Mouse (Mus musculus) stomach, embryonic 16.5 days (tissue): ENCODE data around the gene Sipa1l2. TPM values are rescaled to one million over a fixed set of nuclear protein-coding genes. Genes with fewer than 3 reads are reported as not detected.

ENCODE experiments used
- ATAC-seq: fragments of 200-750 bp; cut with Nextera tagmentation; 2 replicates; pipeline ENCODE4 v1.8.0; 2017; ENCODE audit warnings: moderate number of reproducible peaks, moderate TSS enrichment; ENCODE audit not compliant: insufficient read depth, low FRiP score
- H3K27ac ChIP-seq: fragments of 300-500 bp; sonication (generic); 2 replicates; pipeline ENCODE4 v1.5.1; 2014; ENCODE audit warnings: low read length
- H3K27me3 ChIP-seq: fragments of 300-500 bp; sonication (generic); 2 replicates; pipeline ENCODE4 v1.6.1; 2014; ENCODE audit warnings: low read length, control low read depth, mixed read lengths; ENCODE audit not compliant: control insufficient read depth, insufficient read depth
- H3K36me3 ChIP-seq: fragments of 300-500 bp; sonication (generic); 2 replicates; pipeline ENCODE4 v1.6.1; 2014; ENCODE audit warnings: low read length; ENCODE audit not compliant: control insufficient read depth, insufficient read depth
- H3K4me1 ChIP-seq: fragments of 300-500 bp; sonication (generic); 2 replicates; pipeline ENCODE4 v1.6.1; 2014; ENCODE audit warnings: low read length, control low read depth, mixed read lengths; ENCODE audit not compliant: control insufficient read depth, insufficient read depth
- H3K4me2 ChIP-seq: fragments of 300-500 bp; sonication (generic); 2 replicates; pipeline ENCODE4 v1.6.1; 2014; ENCODE audit warnings: low read depth, low read length, mixed read lengths
- H3K4me3 ChIP-seq: fragments of 300-500 bp; sonication (generic); replicated peaks from 2 replicates; pipeline ENCODE4 v1.5.1; 2014; ENCODE audit warnings: mild to moderate bottlenecking, low read length
- H3K9ac ChIP-seq: fragments of 300-500 bp; sonication (generic); 2 replicates; pipeline ENCODE4 v1.6.1; 2014; ENCODE audit warnings: low read length
- H3K9me3 ChIP-seq: fragments of 300-500 bp; sonication (generic); replicated peaks from 2 replicates; pipeline ENCODE4 v1.6.1; 2016; ENCODE audit warnings: low read length, control low read depth; ENCODE audit not compliant: control insufficient read depth
- WGBS: fragments of 180-500 bp; shearing (Covaris S2); extraction: QIAGEN DNeasy Blood & Tissue Kit; methylation state at CpG from one replicate; pipeline ENCODE4 v1.1.7; 2014; 5-methylcytosine and 5-hydroxymethylcytosine counted together
- polyA plus RNA-seq: library from polyadenylated mRNA; unstranded; fragments of >200 nt; fragmentation: Nextera tagmentation; extraction: Ambion mirVana; gene quantifications from 2 replicates; pipeline ENCODE4 v1.2.1, GENCODE M21; 2015

The Sipa1l2 gene
- 8.6 and 9.3 TPM in 2 replicates for polyA plus RNA-seq

GRCm38 (mm10) chr8:125569533-125570365 lies at the start of gene Sipa1l2:
Gene Sipa1l2 (minus strand): TSS chr8:125569808.
- peak within 1 kb of the TSS; percentile 98 for H3K4me2 ChIP-seq
- WGBS, result under 1% methylated on average over 122 of the region's 129 CpGs

DNA sequence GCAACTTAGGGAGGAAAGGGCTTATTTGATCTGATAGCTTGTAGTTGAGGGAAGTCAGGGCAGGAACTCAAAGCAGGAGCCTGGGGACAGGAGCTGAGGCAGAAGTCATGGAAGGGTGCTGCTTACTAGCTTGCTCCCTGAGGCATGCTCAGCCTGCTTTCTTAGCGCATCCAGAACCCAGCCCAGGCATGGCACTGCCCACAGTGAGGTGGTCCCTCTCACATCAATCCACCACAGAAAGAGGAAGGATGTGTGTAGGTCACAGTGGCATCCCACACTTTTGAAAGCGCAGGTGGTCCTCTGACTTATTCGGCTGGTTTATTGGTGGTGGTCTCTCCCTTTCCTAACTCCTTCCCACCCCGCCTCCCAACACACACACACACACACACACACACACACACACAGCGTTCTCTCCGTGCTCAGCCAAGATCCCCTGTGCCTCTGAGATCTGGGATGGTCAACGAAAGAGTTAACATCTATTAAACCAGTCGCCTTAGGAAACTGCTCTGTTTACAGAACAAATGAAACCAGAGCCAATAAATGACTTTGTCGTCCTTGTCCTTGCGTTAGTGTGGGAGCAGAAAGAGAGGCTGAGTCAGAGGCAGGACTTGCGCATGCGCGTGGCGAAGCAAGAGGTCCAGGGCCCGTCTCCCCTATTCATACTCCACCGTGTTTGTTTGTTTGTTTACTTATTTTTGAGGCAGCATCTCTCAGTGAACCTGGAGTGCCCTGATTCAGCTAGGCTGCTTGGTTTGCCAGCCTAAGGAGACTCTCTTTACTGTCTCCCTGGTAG lies 49.1 kb upstream of the Sipa1l2 start:
- H3K4me1 ChIP-seq, result peaks cover 18% of the 10 kb centered on the region
- peak; percentile 73 for ATAC-seq
- peak overlapping the region; percentile 42 for H3K4me2 ChIP-seq
- no peaks in the 10 kb centered on the region for H3K36me3 ChIP-seq
- H3K9me3 ChIP-seq, result no peaks in the 10 kb centered on the region
- peak overlapping the region; percentile 68; the same call in 1 of the 2 replicates for H3K27ac ChIP-seq
- 42% methylated on average over 16 of the region's 16 CpGs for WGBS
- H3K27me3 ChIP-seq, result no peaks in the 10 kb centered on the region
- peak overlapping the region; percentile 41 for H3K9ac ChIP-seq
- peak overlapping the region; percentile 9; the same call in 1 of the 2 replicates for H3K4me3 ChIP-seq

More at GRCm38 (mm10) chr8:125569533-125570365, at the start of gene Sipa1l2:
- Histone ChIP-seq H3K27me3 (no peaks in the 10 kb centered on the region), H3K4me1 (peaks cover 11% of the 10 kb centered on the region; the same call in 1 of the 2 replicates), H3K9me3 (no peaks in the 10 kb centered on the region), H3K9ac (peak within 1 kb of the TSS; percentile 82), H3K27ac (peak within 1 kb of the TSS; percentile 89), H3K4me3 (peak within 1 kb of the TSS; percentile 77), H3K36me3 (no peaks in the 10 kb centered on the region)
- peak; percentile 91 for ATAC-seq

GRCm38 (mm10) chr8:125616935-125617334 lies 47.3 kb upstream of the Sipa1l2 start:
- ATAC-seq, result no peak
- Histone ChIP-seq H3K4me2 (no peak overlapping the region), H3K27me3 (no peaks in the 10 kb centered on the region), H3K4me1 (peaks cover 18% of the 10 kb centered on the region), H3K36me3 (no peaks in the 10 kb centered on the region), H3K9ac (no peak overlapping the region), H3K9me3 (no peaks in the 10 kb centered on the region), H3K4me3 (no peak overlapping the region), H3K27ac (no peak overlapping the region)
- 64% methylated on average over 5 of the region's 5 CpGs for WGBS

DNA sequence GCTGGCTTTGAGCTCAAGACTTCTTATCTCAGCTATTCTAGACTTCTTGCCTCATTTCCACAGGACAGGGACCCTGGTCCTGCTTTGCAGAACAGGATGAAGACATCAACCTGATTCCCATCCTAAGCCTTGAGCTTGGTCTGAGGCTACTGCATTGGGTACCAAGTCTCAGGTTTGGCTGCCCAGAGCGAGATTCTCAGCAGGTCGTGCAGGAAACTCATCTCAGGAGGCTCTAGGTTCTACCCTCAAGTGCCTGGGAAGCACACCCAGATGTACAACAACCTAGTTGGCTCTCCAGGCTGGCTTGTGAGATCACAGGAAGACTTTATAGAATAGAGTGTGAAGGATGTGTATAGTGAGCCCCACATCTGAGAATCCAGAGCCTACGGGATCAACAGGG lies 46.4 kb upstream of the Sipa1l2 start:
- 86% methylated on average over 3 of the region's 3 CpGs for WGBS
- Histone ChIP-seq H3K27ac (no peak overlapping the region), H3K27me3 (no peaks in the 10 kb centered on the region), H3K36me3 (no peaks in the 10 kb centered on the region), H3K4me3 (no peak overlapping the region), H3K4me1 (peaks cover 18% of the 10 kb centered on the region), H3K4me2 (no peak overlapping the region), H3K9ac (no peak overlapping the region), H3K9me3 (no peaks in the 10 kb centered on the region)
- ATAC-seq, result no peak

- 98% methylated on average over 2 of the region's 2 CpGs for WGBS
- H3K4me1 ChIP-seq, result 0 out of 2 replicates have a peak, but pooled peaks cover 3% of the 10 kb centered on the region
- no peaks in the 10 kb centered on the region for H3K9me3 ChIP-seq
- H3K27me3 ChIP-seq, result no peaks in the 10 kb centered on the region
- no peaks in the 10 kb centered on the region for H3K36me3 ChIP-seq
- H3K27ac ChIP-seq, result no peak overlapping the region
- ATAC-seq, result no peak
- no peak overlapping the region for H3K9ac ChIP-seq
- no peak overlapping the region for H3K4me2 ChIP-seq
- H3K4me3 ChIP-seq, result no peak overlapping the region
Observed at GRCm38 (mm10) chr8:125613552-125613951, 43.9 kb upstream of the Sipa1l2 start.

DNA sequence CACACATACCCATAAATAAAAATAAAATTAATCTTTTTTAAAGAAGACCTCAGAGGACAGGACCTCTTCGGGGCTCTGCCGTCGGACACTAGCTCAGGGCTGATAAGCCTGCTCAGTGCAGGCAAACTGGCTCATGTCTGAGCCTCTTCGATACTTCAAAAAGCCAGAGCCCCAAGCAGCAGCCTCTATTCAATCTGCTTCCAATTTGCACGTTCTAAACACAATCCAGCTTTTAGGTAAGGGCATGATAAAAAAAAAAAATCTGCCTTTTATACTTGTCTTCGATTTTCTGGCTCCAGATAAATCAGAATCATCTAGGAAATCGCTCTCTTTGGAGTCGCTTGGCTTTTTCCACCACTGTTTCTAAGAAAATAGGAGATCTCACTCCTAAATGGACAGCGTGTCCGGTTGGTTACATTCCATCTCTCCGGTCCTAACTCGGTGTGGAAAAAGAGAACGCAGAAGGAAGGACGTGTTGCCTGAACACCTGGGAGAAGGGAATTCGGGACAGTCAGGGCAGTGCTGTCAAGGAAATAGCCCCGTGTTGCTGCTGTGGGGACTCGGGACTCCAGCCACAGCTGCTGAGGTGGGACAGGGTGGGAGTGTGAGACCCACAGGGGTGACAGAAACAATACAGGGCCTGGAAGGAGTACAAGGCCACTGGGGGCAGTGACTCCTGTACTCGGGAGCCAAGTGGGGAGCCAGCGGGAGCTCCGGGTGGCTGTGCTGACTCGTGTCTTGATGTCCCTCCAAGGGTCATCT lies 42.4 kb upstream of the Sipa1l2 start:
- H3K9ac ChIP-seq, result no peak overlapping the region
- WGBS, result 79% methylated on average over 21 of the region's 21 CpGs

GRCm38 (mm10) chr8:125611024-125611798 lies 41.6 kb upstream of the Sipa1l2 start:
- no peaks in the 10 kb centered on the region for H3K36me3 ChIP-seq
- H3K4me2 ChIP-seq, result no peak overlapping the region
- H3K4me3 ChIP-seq, result no peak overlapping the region
- no peaks in the 10 kb centered on the region for H3K9me3 ChIP-seq
- 82% methylated on average over 10 of the region's 10 CpGs for WGBS
- H3K27me3 ChIP-seq, result no peaks in the 10 kb centered on the region
- no peak for ATAC-seq
- no peak overlapping the region for H3K27ac ChIP-seq
- H3K9ac ChIP-seq, result no peak overlapping the region
- no peaks in the 10 kb centered on the region for H3K4me1 ChIP-seq

More for the DNA sequence above, 42.4 kb upstream of the Sipa1l2 start:
- Histone ChIP-seq H3K4me1 (no peaks in the 10 kb centered on the region), H3K27me3 (no peaks in the 10 kb centered on the region), H3K27ac (no peak overlapping the region), H3K36me3 (no peaks in the 10 kb centered on the region), H3K9me3 (no peaks in the 10 kb centered on the region), H3K4me3 (no peak overlapping the region), H3K4me2 (no peak overlapping the region)
- ATAC-seq, result no peak

DNA sequence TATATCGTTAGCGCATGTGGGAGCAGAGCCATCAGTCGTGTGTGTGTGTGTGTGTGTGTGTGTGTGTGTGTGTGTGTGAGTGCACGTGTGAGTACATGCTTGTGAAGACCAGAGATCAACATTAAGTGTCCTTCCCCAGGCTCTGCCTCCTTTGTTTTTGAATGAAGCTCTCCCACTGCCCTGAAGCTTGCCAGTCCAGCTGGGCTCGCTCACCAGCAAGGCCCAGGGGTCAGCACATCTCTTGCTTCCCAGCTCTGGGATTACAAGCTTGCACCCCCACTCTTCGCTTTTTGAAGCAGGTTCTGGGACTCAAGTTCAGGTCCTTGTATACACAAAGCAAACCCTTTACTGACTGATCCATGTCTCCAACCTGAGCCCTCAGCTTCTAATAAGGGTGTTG lies 40.1 kb upstream of the Sipa1l2 start:
- H3K9me3 ChIP-seq, result no peaks in the 10 kb centered on the region
- H3K9ac ChIP-seq, result no peak overlapping the region
- no peak for ATAC-seq
- no peak overlapping the region for H3K4me3 ChIP-seq
- no peak overlapping the region for H3K4me2 ChIP-seq
- H3K27ac ChIP-seq, result no peak overlapping the region
- H3K36me3 ChIP-seq, result no peaks in the 10 kb centered on the region
- WGBS, result 74% methylated on average over 6 of the region's 6 CpGs
- no peaks in the 10 kb centered on the region for H3K27me3 ChIP-seq
- H3K4me1 ChIP-seq, result 0 out of 2 replicates have a peak, but pooled peaks cover 6% of the 10 kb centered on the region
